Mouse (Mus musculus) lung, postnatal 36 days (tissue): Measurements from ENCODE around the gene Usp24.

Source experiments
- DNase-seq: peaks from one replicate; pipeline ENCODE4 v3.0.0; 2022; ENCODE audit warnings: mixed read lengths

The Usp24 gene

DNA sequence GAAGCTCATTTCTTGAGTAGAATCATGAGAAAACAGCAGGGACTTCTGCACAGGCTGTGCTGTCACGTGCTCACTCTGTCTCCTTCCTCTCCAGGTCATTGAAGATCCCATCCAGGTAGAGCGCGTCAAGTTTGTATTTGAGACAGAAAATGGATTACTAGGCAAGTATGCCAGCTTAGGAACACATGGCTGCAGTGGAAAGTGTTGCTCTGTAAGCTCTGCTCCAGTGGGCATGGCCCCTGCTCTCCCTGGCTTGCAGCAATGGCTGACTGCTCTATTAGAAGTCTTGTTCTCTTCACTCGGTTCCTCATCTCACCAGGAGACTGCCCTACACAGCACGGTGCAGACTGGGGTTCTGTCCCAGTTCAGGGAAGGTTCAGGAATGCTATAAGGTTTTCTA is 114.4 kb downstream of the Usp24 start:
- no peak for DNase-seq

DNA sequence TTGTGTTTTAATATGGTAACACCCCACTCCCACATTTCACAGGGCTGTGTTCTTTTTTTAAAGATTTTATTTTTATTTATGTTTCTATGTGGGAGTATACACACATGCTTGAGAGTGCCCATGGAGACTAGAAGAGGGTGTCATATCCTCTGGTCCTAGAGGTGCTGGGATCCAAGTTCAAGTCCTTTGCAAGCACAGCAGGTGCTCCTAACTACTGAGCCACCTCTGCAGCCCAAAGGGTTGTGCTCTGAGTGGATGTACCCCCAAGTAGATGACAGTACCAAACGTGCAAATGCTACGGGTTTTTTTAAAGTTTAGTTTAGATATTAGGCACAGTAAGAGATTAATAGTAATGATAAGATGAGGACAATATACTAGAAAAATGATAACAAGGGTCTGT is 119.4 kb downstream of the Usp24 start:
- DNase-seq, result no peak

DNA sequence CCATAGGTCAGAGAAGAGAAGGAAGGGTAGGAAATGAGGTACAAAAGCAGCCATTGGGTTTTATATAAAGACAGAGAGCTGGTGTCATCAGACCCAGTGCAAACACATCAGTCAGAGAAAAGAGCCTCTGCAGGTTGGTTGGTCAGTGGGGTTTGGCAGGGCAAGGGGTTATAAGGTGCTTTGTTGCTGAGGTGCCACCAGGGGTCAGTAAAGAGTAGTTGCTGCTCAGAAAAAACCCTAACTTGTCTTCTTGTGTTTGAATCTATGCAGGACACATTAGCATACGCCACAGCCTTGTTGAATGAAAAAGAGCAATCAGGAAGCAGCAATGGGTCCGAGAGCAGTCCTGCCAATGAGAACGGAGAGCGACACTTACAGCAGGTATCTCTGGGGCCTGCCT is 120.5 kb downstream of the Usp24 start:
- DNase-seq, result peak; percentile 19

DNA sequence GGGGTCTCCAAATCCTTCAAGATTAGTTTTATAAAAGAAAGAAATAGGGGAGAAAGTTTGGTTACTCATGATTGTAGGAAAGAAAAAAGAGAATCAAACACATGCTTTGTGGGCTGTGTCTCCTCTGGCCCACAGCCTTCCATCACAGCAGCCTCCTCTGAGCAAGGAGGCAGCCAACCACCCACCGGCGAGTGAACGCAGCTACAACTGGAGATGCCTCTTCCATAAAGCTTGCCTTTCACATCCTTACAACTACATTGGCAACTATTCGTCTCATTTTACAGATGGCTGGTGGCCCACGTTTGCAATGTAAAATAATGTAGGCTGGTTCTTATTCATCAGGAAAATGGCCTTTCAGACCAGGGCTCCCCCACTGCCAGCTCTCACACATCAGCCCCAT is 121.2 kb downstream of the Usp24 start:
- DNase-seq, result no peak

DNA sequence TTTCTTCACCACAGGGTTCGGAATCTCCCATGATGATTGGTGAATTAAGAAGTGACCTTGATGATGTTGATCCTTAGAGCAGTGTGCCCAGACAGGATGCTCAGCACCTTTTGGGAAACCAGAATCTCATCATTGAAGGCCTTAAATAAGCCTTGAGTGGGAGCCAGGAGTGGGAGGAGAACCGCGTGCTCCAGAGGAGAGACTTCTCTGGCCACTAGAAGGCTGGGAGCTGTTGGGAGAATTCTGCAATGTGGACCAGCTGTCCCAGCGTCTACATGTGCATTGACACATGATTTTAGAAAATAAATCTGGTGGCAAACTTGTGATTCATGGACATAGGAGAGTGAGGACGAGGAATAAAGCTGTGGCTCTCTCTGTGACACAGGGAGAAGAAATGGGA is 122.8 kb downstream of the Usp24 start:
- DNase-seq, result no peak

DNA sequence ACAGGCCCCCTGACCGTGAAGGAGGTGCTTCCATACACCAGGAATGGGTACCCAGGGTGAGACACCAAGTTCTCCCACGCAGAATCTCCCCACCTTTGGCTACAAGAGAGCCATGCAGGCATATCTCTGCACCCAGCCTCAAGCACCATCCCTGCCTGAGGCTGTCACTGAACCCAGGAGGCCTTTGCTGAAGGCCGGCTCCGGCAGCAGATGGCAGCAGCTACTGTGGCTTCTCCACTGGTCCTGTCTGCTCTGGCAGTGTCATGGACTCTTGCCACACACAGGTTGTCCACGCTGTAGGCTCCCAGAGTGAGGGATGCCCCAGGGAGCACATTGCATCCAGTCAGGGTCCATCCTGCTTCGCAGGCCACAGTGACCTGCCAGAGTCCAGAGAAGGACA is 127.2 kb downstream of the Usp24 start:
- DNase-seq, result no peak

DNA sequence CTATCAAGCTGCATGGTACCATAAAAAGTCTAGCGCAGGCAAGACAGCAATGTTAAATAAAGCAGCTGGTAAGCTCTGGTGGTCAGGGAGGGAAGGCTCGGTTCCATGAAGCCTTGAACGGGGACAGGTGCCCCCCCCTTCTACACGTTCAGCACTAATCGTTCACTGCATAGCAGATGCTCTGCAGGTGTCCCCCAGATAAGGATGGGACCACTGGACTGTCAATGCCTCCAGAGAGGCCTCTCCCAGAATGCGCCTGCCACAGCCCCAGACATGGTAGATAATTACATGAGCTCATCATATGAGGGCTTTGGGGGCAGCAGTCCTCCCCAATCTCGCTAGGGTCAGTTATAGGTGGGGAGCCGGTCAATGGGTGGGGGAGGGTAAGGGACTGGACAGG is 133.3 kb downstream of the Usp24 start:
- DNase-seq, result no peak

DNA sequence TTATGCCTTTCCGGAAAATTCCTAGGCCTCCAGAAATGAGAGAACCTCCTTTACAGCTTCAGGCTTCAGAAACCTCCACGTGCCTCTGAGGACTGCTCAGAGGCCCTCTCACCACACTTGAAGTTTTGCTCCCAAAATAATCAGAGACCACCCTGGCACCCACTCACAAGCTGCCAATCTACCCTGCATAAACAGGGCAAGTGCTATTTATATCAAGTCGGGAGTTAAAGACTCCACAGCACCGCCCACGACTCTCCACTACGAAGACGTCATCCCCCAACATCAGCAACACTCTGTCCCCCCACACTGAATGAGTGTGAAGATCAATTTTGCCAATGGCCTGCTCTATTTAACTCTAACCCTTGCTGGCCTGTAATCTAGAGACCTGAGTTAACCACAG is 136.4 kb downstream of the Usp24 start:
- no peak for DNase-seq

DNA sequence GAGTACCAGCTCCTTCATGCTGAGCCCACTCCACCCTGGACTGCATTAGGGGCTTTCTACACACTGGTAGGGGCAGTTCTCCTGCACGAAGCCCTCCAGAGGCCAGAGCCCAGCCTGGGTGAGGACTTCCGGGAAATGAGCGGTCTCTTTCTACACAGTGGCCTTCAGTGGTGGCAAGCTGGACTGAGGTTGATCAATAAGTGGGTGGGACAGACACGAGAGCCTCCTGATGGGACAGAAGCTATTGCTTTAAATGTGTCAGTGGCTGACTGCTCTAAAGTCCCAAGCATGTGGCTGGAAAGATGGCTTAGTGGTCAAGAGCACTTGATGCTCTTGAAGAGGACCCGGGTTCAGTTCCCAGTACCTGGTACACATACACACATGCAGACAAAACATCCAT is 137.1 kb downstream of the Usp24 start:
- DNase-seq, result no peak

DNA sequence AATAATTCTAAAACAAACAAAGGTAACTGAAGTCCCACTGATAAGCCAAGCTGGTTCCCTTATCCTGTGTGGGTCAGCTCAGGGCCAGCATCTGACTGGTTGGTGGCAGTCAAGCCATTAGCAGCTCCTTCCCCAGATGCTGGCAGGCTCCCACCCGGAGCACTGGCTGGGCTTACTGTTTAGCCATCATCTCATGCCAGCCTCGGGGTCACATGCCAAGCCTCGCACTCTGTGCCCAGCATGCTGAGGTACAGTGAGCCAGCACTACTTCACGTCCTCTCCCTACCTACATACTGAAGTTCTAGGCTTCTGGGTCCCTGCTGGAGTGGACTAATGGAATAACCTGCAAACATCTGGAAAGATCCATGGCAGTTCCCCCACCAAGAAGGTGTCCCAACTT is 137.5 kb downstream of the Usp24 start:
- DNase-seq, result no peak

DNA sequence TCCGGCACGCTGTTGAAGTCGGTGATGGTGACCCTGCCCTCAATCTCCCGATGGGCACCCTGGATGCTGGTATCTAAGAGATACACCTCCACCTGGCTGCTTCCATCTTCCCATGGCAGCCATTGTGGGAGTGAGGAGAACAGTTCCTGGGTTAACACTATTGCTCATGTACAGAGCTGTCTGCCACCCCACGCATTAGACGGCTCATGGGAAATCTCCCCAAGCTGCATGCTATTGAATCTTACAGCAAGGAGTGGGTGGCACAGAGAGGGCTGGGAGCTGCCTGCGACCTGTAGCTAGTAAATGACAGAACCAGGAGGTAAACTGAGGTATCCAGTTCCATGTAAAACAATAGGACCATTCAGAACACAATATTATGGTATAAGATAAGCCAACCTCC is 138.5 kb downstream of the Usp24 start:
- DNase-seq, result no peak

DNA sequence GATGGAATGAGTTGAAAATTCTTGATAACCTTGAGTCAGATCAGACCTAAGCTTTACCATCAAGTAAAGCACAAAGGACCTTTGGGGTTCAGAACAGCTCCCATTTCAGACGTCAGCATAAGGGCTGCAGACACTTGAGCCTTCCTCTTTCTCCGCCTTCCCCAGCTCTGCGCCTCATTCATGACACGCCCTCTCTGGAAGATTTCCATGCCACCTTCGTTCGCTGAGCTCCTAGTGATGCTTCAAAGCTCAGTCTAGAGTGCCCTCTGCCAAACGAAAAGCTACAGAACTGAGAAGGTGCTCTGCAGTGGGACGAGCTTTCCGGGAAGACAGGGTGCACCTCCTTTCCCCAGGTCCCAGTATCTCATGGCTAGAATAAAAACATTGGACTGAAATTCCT is 146.0 kb downstream of the Usp24 start:
- no peak for DNase-seq

DNA sequence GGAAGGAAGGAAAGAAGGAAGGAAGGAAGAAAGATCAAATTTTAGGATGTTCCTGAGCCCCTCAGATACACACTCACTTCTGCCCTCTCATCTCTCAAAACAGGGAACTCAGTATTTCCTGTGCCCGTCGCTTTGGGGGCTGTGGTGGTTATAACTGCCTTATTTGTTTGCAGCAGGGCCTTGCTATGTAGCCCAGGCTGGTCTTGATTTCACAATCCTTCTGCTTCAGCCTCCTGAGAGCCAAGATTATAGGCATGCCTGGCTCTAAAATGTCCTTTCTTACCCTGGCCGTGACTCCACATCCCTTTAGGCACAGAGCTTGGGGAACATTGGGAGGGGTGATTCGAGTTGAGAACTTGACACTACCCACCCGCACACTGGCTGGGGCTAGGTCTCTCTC is 146.5 kb downstream of the Usp24 start:
- no peak for DNase-seq

DNA sequence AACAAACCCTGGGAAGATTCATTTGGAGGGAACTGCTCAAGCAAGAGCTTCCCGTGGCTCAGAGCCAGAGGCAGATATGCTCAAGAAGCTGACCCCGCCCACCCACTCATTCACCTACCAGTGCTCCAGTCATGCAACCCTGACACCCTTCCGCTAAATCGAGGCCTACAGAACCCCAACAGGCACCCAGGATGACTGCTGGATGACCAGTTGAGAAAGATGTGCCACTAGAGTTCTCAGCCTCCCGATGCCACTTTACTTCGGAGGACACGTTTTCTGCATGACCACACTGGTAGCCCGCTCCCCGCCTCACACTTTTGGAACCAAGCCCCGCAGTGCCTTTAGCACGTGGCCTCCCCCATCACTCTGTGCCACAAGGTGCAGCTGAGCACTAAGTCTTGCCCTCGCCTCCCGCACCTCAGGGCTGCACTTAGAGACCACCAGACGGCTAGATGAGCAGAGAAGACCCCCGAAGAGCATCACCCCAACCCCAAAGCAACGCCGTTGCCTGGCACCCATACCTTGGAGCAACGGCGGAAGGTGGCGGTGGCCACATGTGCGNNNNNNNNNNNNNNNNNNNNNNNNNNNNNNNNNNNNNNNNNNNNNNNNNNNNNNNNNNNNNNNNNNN is 147.3 kb downstream of the Usp24 start:
- peak; percentile 5 for DNase-seq

DNA sequence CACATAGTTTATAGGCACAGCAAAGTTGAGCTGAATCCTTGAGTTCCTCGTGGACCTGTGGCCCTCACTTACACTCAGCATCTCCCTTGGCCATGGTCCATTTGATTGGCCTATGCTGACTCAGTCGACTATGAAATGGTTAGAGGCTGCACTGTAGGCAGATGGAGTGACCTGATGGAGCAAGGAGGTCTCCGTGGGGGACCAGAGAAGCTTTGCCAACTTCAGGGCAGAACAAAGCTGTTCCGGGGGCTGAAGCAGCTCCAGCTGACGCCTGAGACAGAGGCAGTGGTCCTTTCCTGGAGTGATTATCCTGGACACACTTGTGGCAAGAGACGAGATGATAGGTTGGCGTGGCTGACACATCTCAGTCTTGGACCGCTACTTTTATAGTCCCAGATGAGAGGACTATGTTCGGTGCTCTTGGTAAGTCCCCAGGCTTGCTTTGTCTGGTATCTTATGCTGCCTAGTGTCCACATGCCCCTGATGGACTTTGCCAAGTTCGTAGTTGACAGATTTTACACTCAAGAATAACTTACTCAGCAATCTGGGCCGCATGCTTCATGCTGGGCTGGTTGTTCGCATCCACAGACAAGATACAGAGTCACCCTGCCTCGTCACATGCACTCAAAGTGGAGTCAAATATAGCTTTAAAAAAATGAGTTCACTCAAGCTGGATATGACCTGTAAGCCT is 151.6 kb downstream of the Usp24 start:
- DNase-seq, result no peak

DNA sequence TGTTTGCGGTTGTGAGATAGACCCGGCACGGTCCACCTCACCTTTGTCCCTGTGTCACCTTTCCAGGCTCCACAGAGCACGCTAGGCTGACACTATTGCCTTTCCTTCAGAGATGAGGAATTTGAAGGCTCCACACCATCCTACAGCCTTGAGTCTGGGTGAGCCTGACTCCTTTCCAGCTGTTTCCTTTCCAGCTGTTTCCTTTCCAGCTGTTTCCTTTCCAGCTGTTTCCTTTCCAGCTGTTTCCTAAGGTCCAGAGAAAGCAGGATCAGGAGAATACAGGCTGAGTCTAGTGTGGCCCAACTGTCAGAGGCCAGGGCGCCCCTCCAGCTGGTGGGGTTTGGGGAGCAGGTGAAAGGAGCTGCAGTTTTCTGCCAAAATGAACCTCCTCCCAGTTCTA is 154.9 kb downstream of the Usp24 start:
- peak; percentile 18 for DNase-seq

DNA sequence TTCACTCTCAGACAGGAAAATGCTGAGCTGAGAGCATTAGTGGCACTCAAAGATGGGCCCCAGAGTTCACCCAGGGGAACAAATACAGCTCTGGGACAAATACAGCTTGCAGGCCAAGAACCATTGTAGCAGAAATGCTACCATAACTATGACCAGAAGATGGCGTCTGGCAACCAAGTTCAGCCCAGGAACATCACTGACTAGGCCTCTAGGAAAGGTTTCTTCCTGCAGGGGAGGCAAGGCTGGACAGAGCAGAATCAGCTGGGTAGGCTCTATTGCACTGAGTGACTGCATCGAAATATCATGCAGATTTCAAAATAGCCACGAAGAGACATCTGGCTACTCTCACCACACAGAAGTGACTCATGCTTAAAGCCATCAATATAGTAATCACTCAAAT is 156.3 kb downstream of the Usp24 start:
- DNase-seq, result peak; percentile 81

DNA sequence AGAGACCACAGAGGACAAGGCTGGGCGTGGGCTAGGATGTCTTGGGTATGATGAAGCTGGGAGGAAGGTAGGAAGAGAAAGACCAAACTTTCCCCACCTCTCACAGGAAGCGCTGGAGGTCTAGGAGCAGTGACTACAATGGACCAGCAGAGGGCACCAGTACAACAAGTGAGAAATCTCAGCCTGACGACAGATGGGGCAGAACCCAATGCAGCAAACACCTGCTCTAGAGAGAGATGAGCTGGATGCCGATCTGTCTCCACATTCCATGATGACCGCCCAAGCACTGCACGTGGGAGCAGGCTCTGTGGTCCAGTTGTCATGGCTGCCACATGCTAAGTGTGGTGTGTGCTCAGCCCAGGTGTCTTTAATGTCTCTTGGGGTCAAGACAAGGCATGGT is 158.2 kb downstream of the Usp24 start:
- peak; percentile 54 for DNase-seq

DNA sequence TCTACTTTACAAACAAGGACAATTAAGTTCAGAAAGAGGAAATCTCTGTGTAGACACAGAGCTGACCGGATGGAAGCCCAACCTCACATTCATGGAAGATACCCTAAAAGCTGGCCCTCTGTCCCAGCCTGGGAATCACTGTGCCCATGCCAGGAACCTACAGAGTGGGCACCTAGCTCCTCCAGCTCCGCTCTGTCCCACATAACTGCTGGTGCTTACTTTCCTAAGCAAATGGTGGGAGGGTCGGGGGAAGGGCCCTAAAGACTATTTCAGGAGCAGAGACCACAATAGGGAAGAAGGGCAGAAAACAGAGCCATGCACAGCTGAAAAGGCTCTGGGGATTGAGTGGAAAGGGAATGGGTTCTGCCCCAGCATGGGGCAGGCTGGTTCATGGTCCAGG is 164.5 kb downstream of the Usp24 start:
- DNase-seq, result no peak

DNA sequence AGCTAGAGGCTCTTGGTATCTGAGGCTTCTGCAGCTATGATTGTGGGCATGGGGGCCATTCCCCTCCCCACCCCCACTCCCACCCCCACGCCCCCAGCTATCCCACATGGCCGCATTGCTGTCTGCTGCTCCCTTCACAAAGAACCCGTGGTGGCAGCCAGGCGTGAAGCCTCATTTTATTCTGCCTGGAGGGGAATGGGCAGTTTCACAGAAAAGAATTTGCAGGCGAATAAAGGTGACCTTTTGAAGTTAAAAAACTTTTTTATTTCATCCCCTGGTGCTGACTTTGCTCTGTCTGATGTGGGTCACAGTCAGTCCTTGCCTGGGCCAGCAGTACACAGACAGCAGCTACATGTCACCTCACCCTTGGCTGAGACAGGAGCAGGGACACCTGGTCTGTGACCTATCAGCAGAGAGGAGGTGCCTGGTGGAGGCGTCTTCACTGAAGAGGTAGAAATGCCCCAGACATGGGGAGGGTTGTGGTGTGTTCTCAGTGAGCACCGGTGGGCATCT is 167.3 kb downstream of the Usp24 start:
- DNase-seq, result no peak

DNA sequence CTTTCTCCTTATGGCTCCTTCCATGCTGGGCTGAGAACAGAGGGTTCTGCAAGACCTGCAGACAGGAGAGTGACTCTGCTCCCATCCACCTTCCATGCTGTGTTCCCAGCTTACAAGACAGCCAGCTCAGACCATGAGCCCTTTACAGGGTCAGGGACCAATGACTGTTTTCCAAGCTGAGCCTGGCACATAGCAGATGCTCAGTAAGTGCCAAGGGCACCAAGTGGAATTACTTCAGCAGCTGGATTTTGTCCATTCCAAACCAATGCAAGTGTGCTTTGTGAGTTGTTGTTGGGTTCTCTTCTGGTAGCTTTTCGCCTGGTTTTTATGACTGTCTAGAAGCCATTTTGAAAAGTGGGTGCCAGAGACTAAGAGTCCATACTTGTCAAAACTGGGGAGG is 167.8 kb downstream of the Usp24 start:
- no peak for DNase-seq

DNA sequence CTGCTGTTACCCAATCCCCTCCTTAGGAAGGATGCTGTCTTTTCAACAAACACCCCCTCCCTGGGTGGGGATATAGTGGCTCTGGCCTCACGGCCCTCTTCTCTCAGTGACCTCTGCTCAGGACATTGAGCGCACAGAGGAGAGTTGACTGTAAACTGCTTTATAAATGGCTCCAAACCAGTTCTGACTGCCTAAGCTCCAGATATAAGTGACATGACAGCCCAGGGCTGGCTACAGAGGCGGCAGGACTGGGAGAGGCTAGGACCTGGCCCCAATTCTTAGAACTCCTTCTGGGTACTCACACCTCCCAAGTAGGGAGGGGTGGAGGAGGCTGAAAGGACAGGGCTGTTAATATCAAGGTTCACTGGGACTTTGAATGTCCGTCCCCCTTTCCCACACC is 174.6 kb downstream of the Usp24 start:
- no peak for DNase-seq
